Mouse (Mus musculus): Measurements from ENCODE around the gene Dlat. TPM values are rescaled to one million over a fixed set of nuclear protein-coding genes. Genes with fewer than 3 reads are reported as not detected.

The Dlat gene
- total and polyA plus RNA-seq, 3 experiments: 45.2 to 67.5 (median 53.4) TPM

- no peaks in the 10 kb centered on the region for H3K79me2 ChIP-seq (replicated peaks; ENCODE audit: control insufficient read depth, extremely low read depth, insufficient read depth, poor library complexity, severe bottlenecking)
- in situ Hi-C loops (cut with MboI; ENCODE audit: low pct_ligation_motif_present, low pct_unique_long_range_greater_than_20kb, low sequenced_read_pairs): loop anchor here (5.0 kb wide), 1 partner anchor 48 kb away; no protein-coding TSS in a partner anchor
- H3K4me1 ChIP-seq (ENCODE audit: control insufficient read depth in 1 of 2, insufficient read depth in 2 of 2): peaks cover 0 to 4% of the 10 kb centered on the region in 2 experiments; a peak in 2 of 4 replicates
- H3K4me2 ChIP-seq (ENCODE audit: insufficient read depth, low read depth, poor library complexity, severe bottlenecking): no peak overlapping the region
- no peak for DNase-seq (ENCODE audit: extremely low read depth)
- no peak for TF ChIP-seq CHD2 (IDR thresholded peaks at IDR 0.05; ENCODE audit: low read length)
- no peak for TF ChIP-seq MXI1 (IDR thresholded peaks at IDR 0.05; ENCODE audit: low read depth, low read length)
- no peak for TF ChIP-seq PAX5 (IDR thresholded peaks at IDR 0.05; ENCODE audit: low read length)
- TF ChIP-seq ELF1 (IDR thresholded peaks at IDR 0.05; ENCODE audit: low read depth, low read length): no peak
- TF ChIP-seq MYC (IDR thresholded peaks at IDR 0.05; ENCODE audit: low read depth, low read length): no peak
- TF ChIP-seq ZNF384 (IDR thresholded peaks at IDR 0.05; ENCODE audit: low read depth, low read length): no peak
- TF ChIP-seq USF1 (IDR thresholded peaks at IDR 0.05; ENCODE audit: low read depth, low read length): no peak
- no peak for TF ChIP-seq RAD21 (IDR thresholded peaks at IDR 0.05; ENCODE audit: low read depth, low read length)
- TF ChIP-seq POLR2A (IDR thresholded peaks at IDR 0.05; ENCODE audit: low read depth, low read length): no peak
- no peak for TF ChIP-seq GABPA (IDR thresholded peaks at IDR 0.05; ENCODE audit: insufficient replicate concordance, low read depth, low read length)
- no peak for TF ChIP-seq ZKSCAN1 (IDR thresholded peaks at IDR 0.05; ENCODE audit: borderline replicate concordance, low read depth, low read length)
- TF ChIP-seq TCF12 (IDR thresholded peaks at IDR 0.05; ENCODE audit: low read depth, low read length): no peak
- TF ChIP-seq SIN3A (IDR thresholded peaks at IDR 0.05; ENCODE audit: low read length): no peak
- TF ChIP-seq RCOR1 (conservative IDR thresholded peaks at IDR 0.05; ENCODE audit: low read depth, low read length): no peak
- TF ChIP-seq E2F4 (IDR thresholded peaks at IDR 0.05; ENCODE audit: insufficient replicate concordance, low read depth, low read length): no peak
- no peak for TF ChIP-seq CTCF (conservative IDR thresholded peaks at IDR 0.05 in 1 of 2, IDR thresholded peaks at IDR 0.05 in 1 of 2; ENCODE audit: low read depth in 2 of 2, low read length in 2 of 2)
- no peak for TF ChIP-seq JUN (IDR thresholded peaks at IDR 0.05; ENCODE audit: insufficient read depth, low read depth, low read length)
- no peak overlapping the region for H3K27ac ChIP-seq (ENCODE audit: insufficient read depth, low read depth)
- H3K4me3 ChIP-seq (replicated peaks in 1 of 3; ENCODE audit: low read depth in 2 of 3, low read length in 2 of 3, poor library complexity in 1 of 3): no peak overlapping the region
- no peak overlapping the region for H3K9ac ChIP-seq (ENCODE audit: insufficient read depth, low read depth)
- dilution Hi-C loops (cut with MboI; ENCODE audit: extremely low pct_ligation_motif_present, extremely low pct_unique_long_range_greater_than_20kb, low sequenced_read_pairs): no loop called here
- H3K36me3 ChIP-seq (replicated peaks in 1 of 2; ENCODE audit: control insufficient read depth in 1 of 2, insufficient read depth in 1 of 2, low read length in 1 of 2): no peaks in the 10 kb centered on the region
- no peaks in the 10 kb centered on the region for H3K27me3 ChIP-seq (replicated peaks)
- H3K9me3 ChIP-seq (replicated peaks; ENCODE audit: low read length): no peaks in the 10 kb centered on the region
Observed at GRCm38 (mm10) chr9:50585145-50585818, 74.3 kb downstream of the Dlat start.

Other genes starting within 250 kb of the Dlat start
- gene Plet1, start 165.3 kb downstream of the Dlat start, total RNA-seq (2012; rRNA removed): 0.08 TPM in 1 of 2 replicates, not detected in the other
- not detected in 2 replicates for gene Plet1, start 165.3 kb downstream of the Dlat start, total RNA-seq (2014; rRNA removed)
- 0.19 TPM in 1 of 2 replicates, not detected in the other for gene Plet1, start 165.3 kb downstream of the Dlat start, polyA plus RNA-seq (2012; ENCODE audit: insufficient read length, low read depth)
- 35.3 and 37.9 TPM in 2 replicates for gene Pts, start 131.1 kb downstream of the Dlat start, total RNA-seq (2012; rRNA removed)
- gene Pts, start 131.1 kb downstream of the Dlat start, total RNA-seq (2014; rRNA removed): 89.4 and 91.8 TPM in 2 replicates
- 35.4 and 37.7 TPM in 2 replicates for gene Pts, start 131.1 kb downstream of the Dlat start, polyA plus RNA-seq (2012; ENCODE audit: insufficient read length, low read depth)
- gene Il18, start 105.0 kb downstream of the Dlat start, total RNA-seq (2012; rRNA removed): 0.59 and 0.63 TPM in 2 replicates
- 0.70 and 0.98 TPM in 2 replicates for gene Il18, start 105.0 kb downstream of the Dlat start, total RNA-seq (2014; rRNA removed)
- 0.56 TPM in 1 of 2 replicates, not detected in the other for gene Il18, start 105.0 kb downstream of the Dlat start, polyA plus RNA-seq (2012; ENCODE audit: insufficient read length, low read depth)
- gene Bco2, start 104.6 kb downstream of the Dlat start, total RNA-seq (2012; rRNA removed): 1.2 and 1.3 TPM in 2 replicates
- gene Bco2, start 104.6 kb downstream of the Dlat start, total RNA-seq (2014; rRNA removed): 0.68 and 0.73 TPM in 2 replicates
- 0.53 and 0.93 TPM in 2 replicates for gene Bco2, start 104.6 kb downstream of the Dlat start, polyA plus RNA-seq (2012; ENCODE audit: insufficient read length, low read depth)
- not detected in 2 replicates for gene Tex12, start 98.5 kb downstream of the Dlat start, total RNA-seq (2012; rRNA removed)
- gene Tex12, start 98.5 kb downstream of the Dlat start, total RNA-seq (2014; rRNA removed): not detected in 2 replicates
- gene Tex12, start 98.5 kb downstream of the Dlat start, polyA plus RNA-seq (2012; ENCODE audit: insufficient read length, low read depth): not detected in 2 replicates
- gene Sdhd, start 56.0 kb downstream of the Dlat start, total RNA-seq (2012; rRNA removed): 215 and 261 TPM in 2 replicates
- 407 and 435 TPM in 2 replicates for gene Sdhd, start 56.0 kb downstream of the Dlat start, total RNA-seq (2014; rRNA removed)
- gene Sdhd, start 56.0 kb downstream of the Dlat start, polyA plus RNA-seq (2012; ENCODE audit: insufficient read length, low read depth): 220 and 240 TPM in 2 replicates
- gene Timm8b, start 55.9 kb downstream of the Dlat start, total RNA-seq (2012; rRNA removed): 160 and 183 TPM in 2 replicates
- 244 and 249 TPM in 2 replicates for gene Timm8b, start 55.9 kb downstream of the Dlat start, total RNA-seq (2014; rRNA removed)
- 119 and 155 TPM in 2 replicates for gene Timm8b, start 55.9 kb downstream of the Dlat start, polyA plus RNA-seq (2012; ENCODE audit: insufficient read length, low read depth)
- 1.8 and 2.4 TPM in 2 replicates for gene Pih1d2, start 42.5 kb downstream of the Dlat start, total RNA-seq (2012; rRNA removed)
- 4.8 and 5.5 TPM in 2 replicates for gene Pih1d2, start 42.5 kb downstream of the Dlat start, total RNA-seq (2014; rRNA removed)
- 2.8 and 3.2 TPM in 2 replicates for gene Pih1d2, start 42.5 kb downstream of the Dlat start, polyA plus RNA-seq (2012; ENCODE audit: insufficient read length, low read depth)
- 9.6 and 10.0 TPM in 2 replicates for gene Nkapd1, start 42.3 kb downstream of the Dlat start, total RNA-seq (2012; rRNA removed)
- gene Nkapd1, start 42.3 kb downstream of the Dlat start, total RNA-seq (2014; rRNA removed): 13.5 and 13.7 TPM in 2 replicates
- 36.7 and 38.4 TPM in 2 replicates for gene Nkapd1, start 42.3 kb downstream of the Dlat start, polyA plus RNA-seq (2012; ENCODE audit: insufficient read length, low read depth)
- gene Dixdc1, start 79.7 kb upstream of the Dlat start, total RNA-seq (2012; rRNA removed): 0.04 and 0.13 TPM in 2 replicates
- 0.15 and 0.23 TPM in 2 replicates for gene Dixdc1, start 79.7 kb upstream of the Dlat start, total RNA-seq (2014; rRNA removed)
- gene Dixdc1, start 79.7 kb upstream of the Dlat start, polyA plus RNA-seq (2012; ENCODE audit: insufficient read length, low read depth): 0.19 and 0.21 TPM in 2 replicates
- gene 2310030G06Rik, start 86.8 kb upstream of the Dlat start, total RNA-seq (2012; rRNA removed): not detected in 2 replicates
- not detected in 2 replicates for gene 2310030G06Rik, start 86.8 kb upstream of the Dlat start, total RNA-seq (2014; rRNA removed)
- not detected in 2 replicates for gene 2310030G06Rik, start 86.8 kb upstream of the Dlat start, polyA plus RNA-seq (2012; ENCODE audit: insufficient read length, low read depth)
- not detected in 2 replicates for gene Cryab, start 91.5 kb upstream of the Dlat start, total RNA-seq (2012; rRNA removed)
- not detected in 2 replicates for gene Cryab, start 91.5 kb upstream of the Dlat start, total RNA-seq (2014; rRNA removed)
- gene Cryab, start 91.5 kb upstream of the Dlat start, polyA plus RNA-seq (2012; ENCODE audit: insufficient read length, low read depth): not detected in 2 replicates
- gene Hspb2, start 92.6 kb upstream of the Dlat start, total RNA-seq (2012; rRNA removed): not detected in 2 replicates
- gene Hspb2, start 92.6 kb upstream of the Dlat start, total RNA-seq (2014; rRNA removed): not detected in 2 replicates
- gene Hspb2, start 92.6 kb upstream of the Dlat start, polyA plus RNA-seq (2012; ENCODE audit: insufficient read length, low read depth): not detected in 2 replicates
- gene Fdxacb1, start 108.5 kb upstream of the Dlat start, total RNA-seq (2012; rRNA removed): 5.5 and 5.6 TPM in 2 replicates
- 9.5 and 10.6 TPM in 2 replicates for gene Fdxacb1, start 108.5 kb upstream of the Dlat start, total RNA-seq (2014; rRNA removed)
- gene Fdxacb1, start 108.5 kb upstream of the Dlat start, polyA plus RNA-seq (2012; ENCODE audit: insufficient read length, low read depth): 7.5 and 8.5 TPM in 2 replicates
- 24.4 and 25.7 TPM in 2 replicates for gene Alg9, start 115.2 kb upstream of the Dlat start, total RNA-seq (2012; rRNA removed)
- 31.4 and 40.1 TPM in 2 replicates for gene Alg9, start 115.2 kb upstream of the Dlat start, total RNA-seq (2014; rRNA removed)
- 31.1 and 39.6 TPM in 2 replicates for gene Alg9, start 115.2 kb upstream of the Dlat start, polyA plus RNA-seq (2012; ENCODE audit: insufficient read length, low read depth)
- 6.3 and 7.7 TPM in 2 replicates for gene 1110032A03Rik, start 115.7 kb upstream of the Dlat start, total RNA-seq (2012; rRNA removed)
- 11.3 and 11.7 TPM in 2 replicates for gene 1110032A03Rik, start 115.7 kb upstream of the Dlat start, total RNA-seq (2014; rRNA removed)
- gene 1110032A03Rik, start 115.7 kb upstream of the Dlat start, polyA plus RNA-seq (2012; ENCODE audit: insufficient read length, low read depth): 9.0 and 9.4 TPM in 2 replicates
- gene Ppp2r1b, start 185.5 kb upstream of the Dlat start, total RNA-seq (2012; rRNA removed): 42.1 and 54.9 TPM in 2 replicates
- 39.3 and 39.6 TPM in 2 replicates for gene Ppp2r1b, start 185.5 kb upstream of the Dlat start, total RNA-seq (2014; rRNA removed)
- 63.6 and 66.6 TPM in 2 replicates for gene Ppp2r1b, start 185.5 kb upstream of the Dlat start, polyA plus RNA-seq (2012; ENCODE audit: insufficient read length, low read depth)

Data from CH12.LX (cell line).